Mouse (Mus musculus): ENCODE measurements around the gene Gm960.

Gm960 gene

DNA sequence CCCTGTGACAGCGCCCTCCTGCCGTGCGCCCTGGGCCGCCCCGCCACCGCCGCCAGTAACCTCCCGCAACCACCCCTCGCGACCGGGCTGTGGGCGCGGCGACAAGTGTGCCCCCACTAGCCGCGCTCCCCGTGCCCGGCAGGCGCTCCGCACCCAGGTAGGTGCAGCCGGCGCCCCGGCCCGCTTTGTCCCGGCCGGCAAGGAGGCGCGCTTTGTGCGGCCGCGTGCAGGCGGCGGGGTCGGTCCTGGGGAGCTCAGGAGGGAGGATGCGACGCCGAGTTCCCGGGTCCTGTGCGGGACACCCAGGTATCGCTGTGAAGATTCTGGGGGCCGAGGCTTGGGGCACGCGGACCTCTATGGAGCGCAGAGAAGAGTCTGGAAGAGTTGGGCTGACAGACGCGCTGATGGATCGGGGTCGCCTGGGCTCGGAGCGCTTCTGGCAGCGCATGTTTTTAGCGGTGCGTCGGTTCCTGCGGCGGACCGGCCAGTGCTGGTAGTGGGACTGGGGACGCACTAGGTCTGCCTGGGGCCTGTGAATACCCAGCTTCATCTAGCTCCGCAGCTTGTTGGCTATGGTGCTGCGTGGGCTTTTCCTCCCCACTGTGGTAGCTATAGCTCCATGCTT lies 13.8 kb upstream of the Gm960 start:
- DNase-seq (ENCODE audit: low spot score in 2 of 2), result no peak

DNA sequence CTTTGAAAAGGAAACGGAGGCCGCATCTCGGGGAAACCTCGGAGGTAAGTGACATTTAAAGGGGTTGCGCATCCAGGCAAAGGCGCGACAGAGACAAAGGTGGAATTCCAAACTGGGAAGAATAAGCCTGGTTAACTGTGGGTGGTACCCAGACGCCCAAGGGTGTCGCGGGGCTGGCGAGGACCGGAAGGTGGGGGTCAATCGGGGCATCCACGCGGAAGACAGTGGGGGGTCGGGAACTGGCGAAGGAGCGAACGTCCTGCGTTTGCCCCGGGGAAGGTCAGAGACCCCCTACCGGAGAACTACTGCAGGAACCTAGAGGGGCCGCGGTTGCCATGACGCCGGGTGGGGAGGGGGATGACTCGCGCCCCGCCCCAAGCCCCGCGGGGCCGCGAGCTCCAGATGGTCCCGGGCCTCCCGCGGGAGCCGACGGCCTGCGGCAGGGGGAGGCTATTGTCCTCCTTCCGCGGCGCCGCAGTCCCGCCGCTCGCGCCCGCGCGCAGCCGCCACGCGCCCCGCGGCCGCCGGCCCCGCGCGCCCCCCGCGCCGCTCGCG lies 13.2 kb upstream of the Gm960 start:
- no peak for DNase-seq (ENCODE audit: low spot score in 2 of 2)

DNA sequence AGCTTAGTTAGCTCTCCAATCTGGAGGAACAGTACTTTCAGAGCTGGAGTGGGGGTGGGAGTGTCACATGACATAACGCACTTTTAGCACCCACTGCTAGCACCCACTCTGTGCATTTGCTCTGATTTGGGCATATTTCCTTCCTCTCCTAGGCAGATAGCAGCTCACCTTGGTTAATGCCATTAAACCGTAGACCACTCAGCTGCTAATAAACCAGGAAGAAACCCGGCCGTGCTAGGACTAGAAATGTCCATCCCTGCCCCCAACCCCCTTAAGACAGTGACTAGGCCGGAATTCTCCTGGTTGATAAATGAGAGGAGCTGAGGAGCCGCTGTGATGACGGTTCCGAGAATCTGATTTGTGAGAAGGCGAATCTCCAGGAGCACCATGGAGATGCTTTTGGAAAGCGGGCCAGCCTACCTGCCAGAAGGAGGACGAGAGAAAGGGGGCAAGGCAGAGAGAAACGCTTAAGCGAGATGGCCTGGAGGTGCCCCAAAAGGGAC lies 12.7 kb upstream of the Gm960 start, which contains the start of gene Sptbn2:
Sptbn2 (plus strand) TSS at position 70 of the 503 bp plus-strand sequence.
- DNase-seq (ENCODE audit: low spot score in 2 of 2), result no peak

- no peak for DNase-seq (ENCODE audit: low spot score in 2 of 2)
Measured at GRCm38 (mm10) chr19:4708765-4709164, 10.3 kb upstream of the Gm960 start.

- DNase-seq (ENCODE audit: low spot score in 2 of 2), result no peak
Measured at GRCm38 (mm10) chr19:4701221-4701620, 2.8 kb upstream of the Gm960 start.

GRCm38 (mm10) chr19:4700656-4701055 lies 2.2 kb upstream of the Gm960 start:
- no peak for DNase-seq (ENCODE audit: low spot score in 2 of 2)

DNA sequence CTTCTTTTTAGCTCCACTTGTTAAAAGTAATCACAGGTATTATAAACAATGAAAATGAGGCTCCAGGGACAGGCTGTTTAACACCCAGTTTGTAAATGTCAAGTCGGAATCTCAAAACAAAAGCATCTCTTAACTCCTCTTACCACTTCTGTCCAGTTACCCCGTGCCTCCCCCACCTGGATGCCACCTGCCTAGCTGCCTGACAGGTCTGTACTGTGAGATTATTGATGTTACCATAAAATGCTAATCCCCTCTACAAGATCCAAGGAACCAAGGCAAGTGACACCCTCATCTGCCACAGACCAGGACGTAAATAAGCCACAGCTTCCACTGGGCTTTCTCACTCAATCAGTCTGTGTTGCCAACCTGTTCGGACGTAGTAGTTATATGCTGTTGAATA lies 1.4 kb upstream of the Gm960 start:
- no peak for DNase-seq (ENCODE audit: low spot score in 2 of 2)

DNA sequence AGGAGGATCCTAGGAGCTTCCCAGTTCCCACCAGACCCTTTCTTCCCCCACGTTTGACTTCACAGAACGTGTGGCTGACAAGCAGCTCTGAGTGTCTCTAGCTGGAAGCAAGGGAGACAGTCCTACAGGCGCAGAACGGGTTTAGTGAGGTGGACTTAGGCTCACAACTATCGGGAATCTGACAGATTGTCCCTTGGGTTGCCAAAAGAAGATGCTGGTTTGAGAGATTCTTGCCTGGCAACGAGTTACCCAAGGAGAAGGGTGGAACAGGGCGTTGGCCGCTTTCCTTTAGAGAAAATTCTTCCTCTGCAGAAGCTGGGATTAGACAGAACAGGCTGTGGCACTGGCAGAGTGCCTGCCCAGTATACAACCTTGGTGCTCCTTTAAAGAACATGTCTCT lies 388 bp upstream of the Gm960 start:
- no peak for DNase-seq (ENCODE audit: low spot score in 2 of 2)

GRCm38 (mm10) chr19:4697721-4698120 lies 747 bp downstream of the Gm960 start:
- no peak for DNase-seq (ENCODE audit: low spot score in 2 of 2)

DNA sequence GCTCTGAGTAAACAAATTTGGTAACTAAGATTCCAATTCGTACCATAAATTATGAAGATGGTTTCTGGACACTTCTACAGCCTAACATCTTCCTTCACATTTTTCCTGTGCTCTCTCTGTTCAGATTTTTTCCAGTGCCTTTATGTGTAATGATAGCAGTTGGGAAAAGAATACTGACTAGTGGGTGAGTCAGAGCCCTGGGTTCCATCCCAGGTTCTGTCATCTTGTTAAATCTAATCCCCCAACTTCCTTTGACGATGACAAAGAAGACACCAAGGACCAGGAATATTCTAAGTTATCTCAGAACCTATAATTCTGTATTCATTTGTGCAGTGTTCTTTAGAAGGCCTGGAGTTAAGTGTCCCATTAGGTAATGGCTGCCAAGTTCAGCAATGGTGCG lies 1.3 kb downstream of the Gm960 start:
- DNase-seq (ENCODE audit: low spot score in 2 of 2), result no peak

DNA sequence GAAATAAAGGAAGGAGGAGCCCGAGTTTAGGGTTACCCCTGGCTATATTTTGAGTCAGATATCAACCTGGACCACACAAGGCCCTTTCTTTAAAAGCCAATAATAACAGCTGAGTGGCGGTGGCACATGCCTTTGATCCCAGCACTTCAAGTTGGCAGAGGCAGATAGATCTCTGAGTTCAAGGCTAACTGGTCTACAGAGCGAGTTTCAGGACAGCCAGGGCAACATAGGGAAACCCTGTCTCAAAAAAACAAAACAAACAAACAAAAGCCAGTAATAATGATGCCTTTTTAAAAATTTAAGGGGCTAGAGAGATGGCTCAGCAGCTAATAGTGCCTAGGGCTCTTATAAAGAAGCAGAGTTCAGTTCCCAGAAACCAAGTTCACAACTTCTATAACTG lies 4.1 kb downstream of the Gm960 start:
- no peak for DNase-seq (ENCODE audit: low spot score in 2 of 2)

DNA sequence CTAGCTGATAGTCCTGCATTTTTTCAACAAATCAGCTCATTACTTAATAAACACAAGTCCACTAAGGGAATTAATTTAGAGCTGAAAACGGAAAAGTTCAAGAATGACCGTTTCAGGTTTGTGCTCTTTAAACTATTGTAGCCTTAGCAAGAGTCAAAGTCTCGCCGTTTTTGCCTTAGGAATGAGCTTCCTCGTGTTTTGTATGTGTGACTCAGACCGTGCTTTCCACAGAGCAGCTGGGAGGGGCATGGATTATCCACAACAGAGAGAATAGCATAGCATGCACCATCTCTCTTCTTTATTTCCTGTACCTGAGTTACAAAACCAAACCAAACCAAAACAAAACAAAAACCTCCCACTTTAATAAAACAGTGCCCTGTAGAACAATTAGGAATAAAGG lies 26.1 kb downstream of the Gm960 start:
- no peak for DNase-seq (ENCODE audit: low spot score in 2 of 2)

GRCm38 (mm10) chr19:4670776-4671175 lies 27.7 kb downstream of the Gm960 start:
- DNase-seq (ENCODE audit: low spot score in 2 of 2), result no peak

- DNase-seq (ENCODE audit: low spot score in 2 of 2), result no peak
Measured at GRCm38 (mm10) chr19:4666815-4667214, 31.7 kb downstream of the Gm960 start.

DNA sequence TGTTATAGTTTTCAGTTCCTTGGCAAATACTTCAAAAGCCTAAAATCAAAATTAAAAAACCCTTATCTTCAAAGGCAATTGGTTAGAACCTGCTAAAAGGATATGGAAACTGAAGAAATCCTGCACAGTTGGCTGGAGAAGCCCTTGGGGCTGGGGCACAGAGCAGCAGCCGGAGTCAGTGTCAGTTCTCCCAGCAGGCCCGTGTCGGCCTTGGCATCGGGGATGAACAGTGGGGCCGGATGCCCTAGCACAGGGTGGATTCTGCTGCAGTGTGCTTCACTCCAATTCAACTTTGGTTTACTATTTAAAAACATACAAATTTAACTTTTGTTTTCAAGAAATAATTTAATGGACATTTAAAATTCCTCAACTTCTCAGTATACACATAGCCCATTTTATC lies 40.3 kb downstream of the Gm960 start:
- no peak for DNase-seq (ENCODE audit: low spot score in 2 of 2)

- no peak for DNase-seq (ENCODE audit: low spot score in 2 of 2)
Measured at GRCm38 (mm10) chr19:4646917-4647492, 51.5 kb downstream of the Gm960 start.

- no peak for DNase-seq (ENCODE audit: low spot score in 2 of 2)
Measured at GRCm38 (mm10) chr19:4644271-4644670, 54.2 kb downstream of the Gm960 start.

DNA sequence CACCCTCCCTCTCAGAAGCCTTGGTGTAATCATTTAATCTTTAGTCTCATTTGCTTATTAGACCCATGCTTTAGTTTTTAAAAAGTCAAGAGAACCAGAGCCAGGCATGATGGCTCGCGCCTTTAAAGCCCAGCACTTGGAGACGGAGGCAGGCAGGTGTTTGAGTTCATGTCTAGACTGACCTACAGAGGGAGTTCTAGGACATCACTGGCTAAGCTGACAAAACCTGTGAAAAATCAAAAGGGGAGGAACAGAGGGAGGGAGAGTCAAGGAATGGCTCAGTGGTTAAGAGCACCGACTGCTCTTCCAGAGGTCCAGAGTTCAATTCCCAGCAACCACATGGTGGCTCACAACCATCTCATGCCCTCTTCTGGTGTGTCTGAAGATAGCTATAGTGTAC lies 62.5 kb downstream of the Gm960 start:
- DNase-seq (ENCODE audit: low spot score in 2 of 2), result no peak

DNA sequence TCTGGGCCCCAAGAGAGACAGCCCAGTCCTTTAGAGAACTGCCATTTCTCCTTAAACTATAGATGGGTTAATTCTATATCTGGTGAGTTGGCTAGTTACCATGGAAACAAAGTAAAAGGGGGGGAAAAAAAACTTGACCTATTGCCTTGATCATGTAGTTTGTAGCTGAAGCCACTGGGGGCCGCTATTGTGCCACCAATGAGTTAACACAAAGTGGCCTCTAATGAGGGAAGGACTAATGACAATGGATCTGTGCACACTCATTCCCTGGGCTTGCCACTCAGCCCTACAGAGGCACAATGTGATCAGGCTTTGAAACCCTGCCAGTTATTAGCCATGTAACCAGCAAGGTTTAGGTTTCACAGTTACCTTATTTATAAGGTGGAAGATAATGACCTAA lies 69.6 kb downstream of the Gm960 start:
- peak in 1 of 2 experiments; percentile 51 for DNase-seq (ENCODE audit: low spot score in 2 of 2)

DNA sequence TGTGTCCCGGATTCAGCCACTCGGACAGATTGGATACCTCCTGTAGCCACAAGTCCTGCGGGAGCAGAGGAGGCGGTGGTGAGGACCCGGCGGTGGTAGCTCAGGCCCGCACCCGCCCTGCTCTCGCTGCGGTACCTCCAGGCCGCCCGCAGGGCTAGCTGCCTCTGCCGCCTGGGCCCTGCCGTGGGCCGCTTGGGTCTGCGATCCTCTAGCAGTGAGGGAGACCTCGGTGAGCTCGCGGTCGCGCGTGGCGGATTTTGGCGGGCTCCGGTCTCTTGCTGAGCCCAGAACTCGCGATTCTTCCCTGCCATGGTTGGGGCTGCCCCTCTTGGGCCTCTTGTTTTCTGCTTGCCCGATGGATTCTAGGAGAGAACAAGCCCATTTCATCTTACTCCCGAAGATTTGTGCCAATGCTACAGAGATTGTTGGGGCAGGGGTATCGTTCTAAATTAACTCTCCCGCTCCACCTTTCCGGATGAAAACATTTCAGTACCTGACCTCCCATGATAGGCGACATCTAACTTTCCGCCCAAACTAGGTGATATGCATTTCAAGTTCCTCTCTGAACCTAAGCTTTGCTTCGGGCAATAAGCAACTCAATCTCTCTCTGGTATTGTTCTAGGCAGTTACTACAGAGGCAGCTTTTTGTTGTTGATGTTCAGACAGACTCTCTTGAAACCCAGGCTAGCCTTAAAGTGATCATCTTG lies 72.5 kb downstream of the Gm960 start:
- no peak for DNase-seq (ENCODE audit: low spot score in 2 of 2)

GRCm38 (mm10) chr19:4625179-4625828 lies 73.2 kb downstream of the Gm960 start, which contains the start of gene Rce1:
Gene Rce1 (minus strand): TSS chr19:4625641.
- DNase-seq (ENCODE audit: low spot score in 2 of 2), result peak; percentile 74 to 90
